Mouse (Mus musculus) testis, adult 2 months (tissue): ENCODE data around the gene Olfr418. TPM values are rescaled to one million over a fixed set of nuclear protein-coding genes. Genes with fewer than 3 reads are reported as not detected.
"Not testable (repeated sequence)": the region's sequence is repeated elsewhere in the genome, so short reads cannot be mapped to it uniquely, and the experiment has no call there.

Source experiments
- H3K27ac ChIP-seq: fragments of 200-500 bp; 2 replicates; pipeline ENCODE4 v1.5.1; 2012; ENCODE audit warnings: low read depth, low read length; ENCODE audit not compliant: control insufficient read depth, insufficient read depth
- H3K27me3 ChIP-seq: fragments of 200-500 bp; 2 replicates; pipeline ENCODE4 v1.6.1; 2012; ENCODE audit warnings: mild to moderate bottlenecking, low read length, moderate library complexity; ENCODE audit not compliant: control insufficient read depth, insufficient read depth
- H3K36me3 ChIP-seq: fragments of 200-500 bp; 2 replicates; pipeline ENCODE4 v1.6.1; 2012; ENCODE audit warnings: mild to moderate bottlenecking, low read length; ENCODE audit not compliant: control insufficient read depth, insufficient read depth
- H3K4me1 ChIP-seq: fragments of 200-500 bp; 2 replicates; pipeline ENCODE4 v1.6.1; 2012; ENCODE audit warnings: low read length; ENCODE audit not compliant: control insufficient read depth, insufficient read depth
- H3K4me3 ChIP-seq: fragments of 200-500 bp; 2 replicates; pipeline ENCODE4 v1.5.1; 2012; ENCODE audit warnings: low read depth, mild to moderate bottlenecking, low read length, moderate library complexity, mixed read lengths; ENCODE audit not compliant: control insufficient read depth
- CTCF ChIP-seq: fragments of 200-500 bp; IDR thresholded peaks from 2 replicates; pipeline ENCODE4 v1.5.1; 2012; ENCODE audit warnings: low read depth, mild to moderate bottlenecking, inconsistent platforms, low read length, moderate library complexity; ENCODE audit not compliant: control insufficient read depth, insufficient read depth, insufficient replicate concordance
- POLR2A ChIP-seq: fragments of 200-500 bp; IDR thresholded peaks from 2 replicates; pipeline ENCODE4 v1.6.1; 2012; ENCODE audit warnings: low read depth, mild to moderate bottlenecking, inconsistent platforms, low read length, moderate library complexity; ENCODE audit not compliant: control insufficient read depth
- polyA plus RNA-seq: library from polyadenylated mRNA; depleted of rRNA; stranded (reverse); fragments of >200 nt; gene quantifications from 2 replicates; pipeline ENCODE4 v1.2.3, GENCODE M21; 2012; rRNA removed

Gene Olfr418
- polyA plus RNA-seq: not detected in 2 replicates

DNA sequence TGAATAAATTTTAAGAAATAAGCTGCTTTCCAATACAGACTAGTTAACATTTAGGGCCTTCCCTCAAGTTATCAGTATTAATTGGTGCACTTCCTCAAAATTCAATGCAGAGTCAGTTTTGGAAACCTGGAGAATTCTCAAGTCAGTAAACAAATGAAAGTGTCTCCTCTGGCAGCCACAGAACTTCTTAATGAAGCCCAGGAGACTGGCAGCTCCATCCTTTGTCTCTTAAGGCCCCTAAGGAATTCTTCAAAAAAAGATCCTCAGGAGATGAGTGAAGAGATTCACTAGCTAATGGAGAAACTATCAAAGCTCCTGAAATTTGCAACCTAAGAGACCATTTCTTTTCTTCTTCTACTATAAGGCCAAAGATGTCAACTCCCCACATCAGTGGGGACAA lies at the start of gene Olfr418:
Gene Olfr418 (plus strand): TSS at position 301 of the 400 bp plus-strand sequence.
- Histone ChIP-seq H3K36me3 (no peaks in the 10 kb centered on the region), H3K27me3 (no peaks in the 10 kb centered on the region), H3K27ac (no peak within 1 kb of the TSS), H3K4me3 (no peak within 1 kb of the TSS), H3K4me1 (no peaks in the 10 kb centered on the region)
- TF ChIP-seq POLR2A (no peak), CTCF (no peak)

DNA sequence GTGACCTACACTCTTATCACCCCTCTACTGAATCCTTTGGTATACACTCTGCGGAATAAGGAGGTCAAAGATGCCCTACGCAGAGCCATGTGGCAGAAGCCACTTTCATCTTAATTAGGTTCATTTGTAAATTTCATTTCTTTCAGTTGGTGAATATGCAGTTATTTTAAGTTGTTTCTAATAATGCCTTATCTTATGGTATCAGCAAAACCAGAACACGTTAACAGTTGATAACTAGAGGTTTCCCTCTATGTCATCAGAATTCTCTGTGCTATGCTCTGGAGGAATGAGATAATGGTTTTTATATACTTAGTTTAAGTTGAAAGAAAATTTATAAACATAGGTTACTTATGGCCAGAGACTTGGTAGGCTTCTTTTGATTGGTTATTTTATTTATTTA lies 49.3 kb upstream of the Olfr418 start:
- H3K36me3 ChIP-seq: no peaks in the 10 kb centered on the region
- no peaks in the 10 kb centered on the region for H3K4me1 ChIP-seq
- H3K27ac ChIP-seq: no peak overlapping the region
- TF ChIP-seq CTCF (no peak), POLR2A (no peak)
- H3K4me3 ChIP-seq: no peak overlapping the region
- no peaks in the 10 kb centered on the region for H3K27me3 ChIP-seq

DNA sequence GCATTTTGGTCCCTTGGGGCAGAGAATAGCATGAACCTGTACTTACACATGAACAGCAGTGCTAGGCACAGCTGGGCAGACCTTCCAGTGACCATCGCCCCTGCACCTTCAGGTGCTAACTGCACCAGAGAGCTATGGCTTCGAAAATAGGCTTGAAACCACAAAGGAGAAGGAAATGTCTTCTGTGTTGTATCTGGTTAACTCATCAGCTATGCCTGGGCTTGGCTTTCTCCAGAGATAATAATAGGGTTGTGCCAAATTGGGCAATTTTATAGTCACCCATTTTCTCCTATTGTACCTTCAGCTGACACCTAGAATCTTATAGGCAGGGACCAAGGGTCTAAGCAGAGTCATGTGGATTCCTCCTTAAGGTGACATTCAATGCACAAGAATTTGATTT lies 38.7 kb upstream of the Olfr418 start, which contains the start of gene Fcer1a:
Gene Fcer1a (minus strand): TSS at position 134 of the 400 bp plus-strand sequence.
- no peak within 1 kb of the TSS for H3K4me3 ChIP-seq
- TF ChIP-seq POLR2A (no peak), CTCF (no peak)
- H3K27ac ChIP-seq: no peak within 1 kb of the TSS
- H3K4me1 ChIP-seq: no peaks in the 10 kb centered on the region
- H3K27me3 ChIP-seq: no peaks in the 10 kb centered on the region
- H3K36me3 ChIP-seq: no peaks in the 10 kb centered on the region

DNA sequence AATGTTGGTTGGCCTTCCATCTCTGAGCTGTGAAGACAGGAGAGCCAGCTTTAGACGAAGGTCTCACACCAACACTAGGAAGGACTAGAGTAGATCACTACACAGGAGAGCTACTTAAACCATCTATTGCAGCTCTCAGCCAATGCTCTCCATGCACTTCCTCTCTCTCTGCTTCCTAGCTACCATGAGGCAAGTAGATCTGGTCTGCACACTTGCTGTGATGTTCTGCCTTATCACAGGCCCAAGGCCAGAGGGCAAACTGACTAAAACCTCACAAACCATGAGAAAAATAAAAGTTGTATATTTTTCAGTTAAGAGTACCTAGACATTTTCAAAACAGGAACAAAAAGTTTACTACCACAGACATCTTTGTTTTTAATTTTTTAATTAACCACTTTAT lies 28.8 kb upstream of the Olfr418 start:
- H3K27me3 ChIP-seq, H3K4me1 ChIP-seq, H3K4me3 ChIP-seq, H3K36me3 ChIP-seq, H3K27ac ChIP-seq: not testable (repeated sequence)

DNA sequence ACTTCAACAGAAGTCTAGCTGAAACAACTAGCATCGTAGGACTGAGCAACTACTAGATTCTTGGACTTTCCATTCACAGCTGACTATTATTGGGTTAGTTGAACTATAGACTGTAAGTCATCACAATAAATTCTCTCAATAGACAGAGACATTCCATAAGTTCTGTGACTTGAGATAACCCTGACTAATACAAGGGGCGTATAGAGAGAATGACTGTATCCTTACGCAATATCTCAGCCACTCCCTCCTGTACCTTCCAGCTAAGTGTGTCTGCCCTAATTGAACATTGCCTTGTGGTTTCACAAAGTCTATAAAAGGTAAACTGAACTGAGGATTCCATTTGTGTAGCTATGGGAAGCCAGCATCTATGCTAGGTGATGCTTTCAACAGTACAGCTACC lies 15.9 kb upstream of the Olfr418 start:
- Histone ChIP-seq H3K4me1 (no peaks in the 10 kb centered on the region), H3K36me3 (no peaks in the 10 kb centered on the region), H3K27me3 (no peaks in the 10 kb centered on the region), H3K27ac (no peak overlapping the region), H3K4me3 (no peak overlapping the region)
- TF ChIP-seq POLR2A (no peak), CTCF (no peak)

DNA sequence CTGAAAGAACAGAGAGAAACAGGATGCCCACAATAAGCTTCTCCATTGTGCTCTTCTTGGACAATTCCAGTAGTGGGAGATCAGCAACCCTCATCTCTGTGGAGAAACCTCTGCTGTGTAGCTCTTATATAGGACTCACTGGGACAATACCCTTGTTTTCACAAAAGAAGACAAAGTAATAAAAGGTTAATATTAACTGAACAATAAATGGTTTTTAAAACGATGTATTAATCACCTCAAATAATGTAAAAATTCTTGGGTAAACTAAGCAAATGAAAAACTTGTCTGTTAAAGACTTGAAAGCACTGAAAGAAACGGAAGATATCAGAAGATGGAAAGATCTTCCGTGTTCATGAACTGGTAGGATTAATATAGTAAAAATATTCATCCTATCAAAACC lies 11.9 kb downstream of the Olfr418 start, which contains the start of gene Mptx2:
Gene Mptx2 (minus strand): TSS at position 101 of the 400 bp plus-strand sequence.
- no peak for TF ChIP-seq POLR2A
- TF ChIP-seq CTCF: no peak
- no peaks in the 10 kb centered on the region for H3K4me1 ChIP-seq
- H3K4me3 ChIP-seq: no peak within 1 kb of the TSS
- no peaks in the 10 kb centered on the region for H3K27me3 ChIP-seq
- no peaks in the 10 kb centered on the region for H3K36me3 ChIP-seq
- H3K27ac ChIP-seq: no peak within 1 kb of the TSS

DNA sequence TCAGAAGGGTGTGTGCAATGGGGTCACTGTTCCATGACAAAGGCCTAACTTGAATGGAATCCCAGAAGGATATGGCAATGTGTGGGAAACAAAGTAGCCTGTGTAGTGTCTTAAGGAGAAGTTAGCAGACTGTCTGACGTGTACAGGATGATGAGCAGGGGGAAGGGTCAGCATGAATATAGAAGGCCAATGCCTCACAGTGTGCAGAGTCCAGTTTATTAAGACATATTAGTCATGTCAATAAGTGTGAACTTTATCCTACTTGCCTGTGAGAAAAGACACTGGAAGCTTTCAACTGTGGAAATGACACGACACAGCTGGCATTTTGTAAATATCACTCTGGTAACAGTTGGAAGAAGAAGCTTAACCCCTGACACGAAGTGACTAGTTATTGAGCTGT lies 37.0 kb downstream of the Olfr418 start:
- not testable (repeated sequence) for H3K27ac ChIP-seq, H3K4me3 ChIP-seq, H3K4me1 ChIP-seq

DNA sequence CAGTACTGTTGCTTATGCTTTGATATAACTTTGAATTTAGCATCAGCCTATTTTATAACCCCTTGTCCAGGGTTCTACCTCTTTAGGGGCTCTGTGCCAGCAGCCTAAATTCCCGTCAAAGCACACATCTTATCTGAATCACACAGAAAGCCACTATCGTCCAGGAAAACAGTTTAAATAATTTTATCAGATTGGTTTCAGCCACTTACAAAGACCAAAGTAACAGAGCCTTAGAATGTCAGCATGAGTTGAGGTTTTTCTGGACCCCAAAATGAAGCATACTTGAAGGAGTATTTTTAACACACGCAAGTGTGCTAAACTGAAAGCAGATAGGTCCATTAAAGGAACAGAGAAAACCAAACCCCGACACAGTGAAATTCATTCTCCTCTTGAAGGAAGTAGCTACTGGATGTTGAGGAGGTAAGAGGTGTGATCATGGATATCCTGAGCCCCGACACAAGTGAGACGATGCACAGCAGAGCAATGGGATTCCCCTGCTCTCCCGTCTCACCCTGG lies 47.8 kb downstream of the Olfr418 start:
- not testable (repeated sequence) for H3K27ac ChIP-seq, H3K4me1 ChIP-seq, H3K4me3 ChIP-seq, H3K27me3 ChIP-seq, H3K36me3 ChIP-seq

More for the DNA sequence above, 37.0 kb downstream of the Olfr418 start:
- not testable (repeated sequence) for H3K36me3 ChIP-seq, H3K27me3 ChIP-seq
